Mouse (Mus musculus) adrenal gland, postnatal 4 days (tissue): ENCODE measurements around the gene Pdcd1lg2. TPM values are rescaled to one million over a fixed set of nuclear protein-coding genes. Genes with fewer than 3 reads are reported as not detected.

Experiments used
- DNase-seq, 2 experiments: peaks; one replicate each; pipeline ENCODE4 v3.0.0; 2021 to 2022; ENCODE audit warnings: low spot score in 2 of 2, mixed read lengths in 2 of 2
- total RNA-seq, 2 experiments: library from RNA; stranded (reverse); gene quantifications; 2 replicates each; pipeline ENCODE4 v1.2.3; 2021

Pdcd1lg2 gene
- total RNA-seq, 2 experiments from 2014 or later, result not detected

GRCm38 (mm10) chr19:29418661-29419115 lies 8.0 kb downstream of the Pdcd1lg2 start:
- no peak for DNase-seq

DNA sequence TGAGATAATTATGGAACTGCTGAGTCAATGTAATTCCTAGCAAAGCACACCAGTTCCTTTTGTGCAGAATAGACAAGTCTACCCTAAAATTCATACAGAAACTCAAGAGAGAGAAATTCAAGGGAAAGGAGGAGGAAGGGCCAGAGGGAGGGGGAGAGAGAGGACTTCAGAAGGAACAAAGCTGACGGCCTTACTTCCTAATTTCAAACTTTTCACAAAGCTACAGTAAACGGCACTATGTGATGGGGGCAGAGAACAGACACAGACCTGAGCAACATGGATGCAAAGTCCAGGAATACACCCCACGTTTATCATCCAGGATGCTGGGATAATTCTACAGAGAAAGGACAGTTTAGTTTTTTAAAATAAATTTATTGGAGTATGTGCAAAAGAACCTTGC lies 8.8 kb downstream of the Pdcd1lg2 start:
- no peak for DNase-seq

DNA sequence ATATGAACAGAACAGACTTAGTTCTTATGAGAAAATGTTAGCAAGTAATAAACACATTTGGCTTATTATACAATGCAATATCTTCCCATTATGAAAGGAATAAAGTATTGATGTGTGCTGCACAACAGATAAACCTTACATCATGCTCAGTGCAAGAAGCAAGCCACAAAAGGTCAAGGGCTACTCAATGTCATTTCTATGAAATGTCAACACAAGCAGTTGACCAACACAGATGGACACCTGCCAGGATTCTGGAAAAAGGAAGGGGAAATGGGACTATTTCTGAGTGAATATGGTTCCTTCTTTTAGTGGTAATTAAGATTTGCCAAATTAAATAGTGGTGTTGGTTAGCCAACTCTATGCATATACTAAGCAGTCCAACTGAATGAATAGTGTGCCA lies 9.2 kb downstream of the Pdcd1lg2 start:
- no peak for DNase-seq

DNA sequence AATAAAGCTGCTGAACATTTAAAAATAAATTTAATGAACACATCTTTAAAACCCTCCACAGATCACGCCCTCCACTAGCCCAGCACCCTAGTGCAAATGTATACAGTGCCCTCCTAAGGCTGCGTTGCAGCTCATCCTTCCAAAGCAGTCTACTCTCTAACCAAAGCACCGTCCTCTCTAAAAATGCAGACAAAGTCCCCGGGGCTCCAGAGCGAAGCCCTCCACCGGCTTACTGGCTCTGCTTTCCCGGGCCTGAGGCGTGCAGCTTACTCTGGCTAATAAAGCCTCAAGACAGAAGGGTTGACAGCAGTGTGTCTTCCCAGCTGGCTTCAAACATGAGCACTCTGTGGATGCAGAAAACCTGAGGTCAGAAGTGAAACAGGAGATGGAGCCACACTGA lies 9.7 kb downstream of the Pdcd1lg2 start:
- DNase-seq, result no peak

GRCm38 (mm10) chr19:29422013-29422645 lies 11.4 kb downstream of the Pdcd1lg2 start:
- DNase-seq, result no peak

GRCm38 (mm10) chr19:29422796-29423195 lies 12.1 kb downstream of the Pdcd1lg2 start:
- no peak for DNase-seq

- DNase-seq, result no peak
Measured at GRCm38 (mm10) chr19:29430516-29430915, 19.8 kb downstream of the Pdcd1lg2 start.

- no peak for DNase-seq
Measured at GRCm38 (mm10) chr19:29430953-29431352, 20.2 kb downstream of the Pdcd1lg2 start.

DNA sequence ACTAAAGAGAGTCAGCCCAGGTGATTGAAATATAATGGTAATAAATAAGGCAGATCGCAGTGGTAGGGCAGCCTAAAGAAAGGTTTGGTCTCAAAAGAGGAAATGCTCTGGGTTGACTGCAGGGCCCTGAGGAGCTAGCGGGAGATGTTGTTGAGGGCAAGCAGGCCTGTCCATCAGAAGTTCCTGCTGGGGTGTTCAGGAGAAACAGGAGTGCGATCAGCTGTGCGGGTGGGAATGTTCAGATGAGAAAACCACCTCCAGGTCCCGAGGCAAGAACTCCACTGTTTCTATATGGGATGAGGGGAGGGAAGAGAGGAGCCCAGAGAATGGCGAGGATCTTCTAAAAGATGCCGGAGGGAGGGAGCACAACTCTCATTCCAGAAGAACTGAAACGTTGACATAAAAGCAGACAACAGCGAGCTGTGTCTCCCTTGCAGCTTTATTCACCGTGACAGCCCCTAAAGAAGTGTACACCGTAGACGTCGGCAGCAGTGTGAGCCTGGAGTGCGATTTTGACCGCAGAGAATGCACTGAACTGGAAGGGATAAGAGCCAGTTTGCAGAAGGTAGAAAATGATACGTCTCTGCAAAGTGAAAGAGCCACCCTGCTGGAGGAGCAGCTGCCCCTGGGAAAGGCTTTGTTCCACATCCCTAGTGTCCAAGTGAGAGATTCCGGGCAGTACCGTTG lies 26.2 kb downstream of the Pdcd1lg2 start:
- no peak for DNase-seq

DNA sequence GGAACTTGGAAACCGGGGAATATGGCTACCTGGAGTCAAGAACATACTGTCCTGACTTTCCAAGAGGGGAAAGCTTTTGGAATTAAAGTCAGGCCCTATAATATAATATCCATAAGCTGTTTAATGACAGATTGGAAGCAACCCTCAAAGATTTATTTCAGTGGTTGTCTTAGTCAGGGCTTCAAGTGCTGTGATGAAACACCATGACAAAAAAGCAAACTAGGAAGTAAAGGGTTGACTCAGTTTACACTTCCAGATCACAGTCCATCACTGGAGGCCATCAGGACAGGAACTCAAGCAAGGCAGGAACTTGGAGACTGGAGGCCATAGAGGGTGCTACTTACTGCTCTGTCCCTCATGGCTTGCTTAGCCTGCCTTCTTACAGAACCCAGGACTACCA lies 27.1 kb downstream of the Pdcd1lg2 start:
- no peak for DNase-seq

DNA sequence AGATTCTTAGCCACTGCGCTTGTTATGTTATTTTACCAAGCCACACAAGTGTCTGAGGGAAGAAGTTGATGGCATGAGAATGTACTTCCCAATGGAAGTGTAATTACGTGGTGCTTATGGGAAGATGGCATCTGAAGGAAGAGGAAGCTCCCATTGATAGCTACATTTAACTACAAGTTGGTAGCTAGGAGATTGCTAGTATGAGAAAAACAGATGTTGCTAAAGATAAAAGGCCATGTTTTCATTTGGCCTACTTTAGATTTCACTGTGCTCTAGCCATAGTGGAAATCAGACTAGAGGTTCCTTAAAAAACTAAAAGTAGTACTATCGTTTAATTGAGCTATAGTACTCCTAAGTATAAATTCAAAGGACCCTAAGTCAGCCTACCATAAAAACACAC lies 28.5 kb downstream of the Pdcd1lg2 start:
- no peak for DNase-seq

GRCm38 (mm10) chr19:29442492-29442891 lies 31.8 kb downstream of the Pdcd1lg2 start:
- no peak for DNase-seq

DNA sequence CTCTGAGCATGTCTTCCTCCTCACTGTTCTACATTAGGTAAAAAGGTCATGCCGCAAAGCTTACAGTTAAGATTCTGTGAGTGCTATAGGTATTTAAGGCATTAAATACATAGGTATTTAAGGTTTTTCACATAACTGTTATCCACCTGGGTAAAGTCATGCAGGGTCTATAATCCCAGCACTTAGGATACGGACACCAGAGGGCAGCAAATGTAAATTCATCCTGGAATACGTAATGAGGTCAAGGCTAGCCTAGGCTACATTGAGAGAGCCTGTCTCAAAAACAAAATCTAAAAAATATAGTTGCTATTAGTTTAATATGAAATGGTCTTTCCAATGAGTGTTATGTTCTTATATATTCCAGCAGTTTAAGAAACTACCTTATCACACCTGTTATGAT lies 33.6 kb downstream of the Pdcd1lg2 start:
- DNase-seq, result no peak

GRCm38 (mm10) chr19:29448373-29448772 lies 37.7 kb downstream of the Pdcd1lg2 start:
- no peak for DNase-seq

GRCm38 (mm10) chr19:29450376-29450775 lies 39.7 kb downstream of the Pdcd1lg2 start:
- no peak for DNase-seq

- no peak for DNase-seq
Measured at GRCm38 (mm10) chr19:29454141-29454601, 43.5 kb downstream of the Pdcd1lg2 start.

- no peak for DNase-seq
Measured at GRCm38 (mm10) chr19:29455156-29455555, 44.4 kb downstream of the Pdcd1lg2 start.

DNA sequence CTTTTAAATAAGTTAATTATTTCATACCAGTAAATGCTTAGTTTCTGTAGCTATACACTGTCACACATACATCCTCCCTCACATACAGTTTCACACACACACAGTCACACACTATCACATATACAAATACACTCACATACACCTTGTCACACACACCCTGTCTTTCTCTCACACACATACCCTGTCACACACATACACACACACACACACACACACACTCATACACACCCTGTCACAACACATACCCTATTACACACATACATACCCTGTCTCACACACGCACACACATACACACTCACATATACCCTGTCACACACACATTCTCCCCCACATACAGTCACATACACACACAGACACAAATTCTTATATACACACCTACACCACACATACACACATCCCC lies 47.3 kb downstream of the Pdcd1lg2 start:
- no peak for DNase-seq

GRCm38 (mm10) chr19:29462462-29462861 lies 51.7 kb downstream of the Pdcd1lg2 start:
- DNase-seq, result no peak

GRCm38 (mm10) chr19:29463645-29464395 lies 53.1 kb downstream of the Pdcd1lg2 start:
- no peak for DNase-seq

GRCm38 (mm10) chr19:29466819-29467218 lies 56.1 kb downstream of the Pdcd1lg2 start:
- no peak for DNase-seq
